Mouse (Mus musculus): ENCODE measurements around the gene Cdc42se1.

GRCm38 (mm10) chr3:95231298-95232221 is 3.0 kb downstream of the Cdc42se1 start, which contains the start of gene Mllt11:
- no peak for TF ChIP-seq ZC3H11A (IDR thresholded peaks at IDR 0.05; ENCODE audit: borderline replicate concordance, low read depth, low read length)
- TF ChIP-seq CHD2 (IDR thresholded peaks at IDR 0.05; ENCODE audit: low read depth, low read length), result no peak

Measured in ES-E14 (cell line).